Mouse (Mus musculus): ENCODE data around the gene Bod1. TPM values are rescaled to one million over a fixed set of nuclear protein-coding genes. Genes with fewer than 3 reads are reported as not detected.
A peak's percentile ranks its signal among the peaks of the same experiment; 100 is the strongest.

Gene Bod1
- total RNA-seq (2021) (100 to 1,000 TPM; 125 to 140 TPM), polyA plus RNA-seq (2012; rRNA removed) (105 and 181 TPM in 2 replicates)
- long read RNA-seq, transcript Bod1-201 (4 exons, 1,394 nt) = major isoform, 151 of 176 reads
- long read RNA-seq, partial matches to known transcripts = 0 of 176 reads
- long read RNA-seq, other reads (novel, unspliced or antisense) = 23 of 176 reads

GRCm38 (mm10) chr11:31671354-31672169 is at the start of gene Bod1:
Gene Bod1 (minus strand): TSS chr11:31671885.
- H3K36me3 ChIP-seq (ENCODE audit: control insufficient read depth, insufficient read depth, low read length) = no peaks in the 10 kb centered on the region
- H3K27ac ChIP-seq = peak within 1 kb of the TSS; percentile 81
- intact Hi-C loops (cut with DNase I) = loop anchor here (1.0 to 10.0 kb wide), 2 partner anchors 199 to 463 kb away; no protein-coding TSS in a partner anchor

GRCm38 (mm10) chr11:31719090-31719489 is 47.4 kb upstream of the Bod1 start:
- 88% methylated on average over 4 of the region's 4 CpGs for WGBS
- Histone ChIP-seq H3K36me3 (ENCODE audit: control insufficient read depth, insufficient read depth, low read length) (no peaks in the 10 kb centered on the region; the same call in 1 of the 2 replicates), H3K27me3 (ENCODE audit: control insufficient read depth, insufficient read depth, low read length) (no peaks in the 10 kb centered on the region), H3K4me1 (ENCODE audit: control insufficient read depth, insufficient read depth, low read length) (peaks cover 10% of the 10 kb centered on the region), H3K4me3 (no peak overlapping the region), H3K9ac (ENCODE audit: low read depth, low read length) (no peak overlapping the region), H3K79me2 (replicated peaks; ENCODE audit: control insufficient read depth, insufficient read depth, low read length) (no peaks in the 10 kb centered on the region), H3K27ac (peak overlapping the region; percentile 85)
- TF ChIP-seq CTCF (IDR thresholded peaks at IDR 0.05) (no peak), POLR2A (IDR thresholded peaks at IDR 0.05; ENCODE audit: insufficient read depth, low read depth, low read length) (no peak), EP300 (IDR thresholded peaks at IDR 0.05; ENCODE audit: insufficient read depth, low read depth, low read length) (no peak)
- intact Hi-C loops (cut with DNase I) = loop anchor here (5.0 kb wide), 2 partner anchors 43 to 63 kb away; no protein-coding TSS in a partner anchor
- DNase-seq = no peak

More at GRCm38 (mm10) chr11:31671354-31672169, at the start of gene Bod1:
- Histone ChIP-seq H3K4me3 (peak within 1 kb of the TSS; percentile 92), H3K4me1 (ENCODE audit: control insufficient read depth, insufficient read depth, low read length) (peaks cover 3% of the 10 kb centered on the region), H3K27me3 (ENCODE audit: control insufficient read depth, insufficient read depth, low read length) (no peaks in the 10 kb centered on the region), H3K79me2 (replicated peaks; ENCODE audit: control insufficient read depth, insufficient read depth, low read length) (no peaks in the 10 kb centered on the region; the same call in none of the 2 replicates), H3K9ac (ENCODE audit: low read depth, low read length) (peak within 1 kb of the TSS; percentile 93)
- TF ChIP-seq POLR2A (IDR thresholded peaks at IDR 0.05; ENCODE audit: insufficient read depth, low read depth, low read length) (peak; percentile 73), CTCF (IDR thresholded peaks at IDR 0.05) (no peak), EP300 (IDR thresholded peaks at IDR 0.05; ENCODE audit: insufficient read depth, low read depth, low read length) (0 out of 2 replicates have a peak, but pooled peaks have one; percentile 10)
- WGBS = under 1% methylated on average over 76 of the region's 76 CpGs
- DNase-seq = peak; percentile 91 to 93

- WGBS = 39% methylated on average over 4 of the region's 4 CpGs
- Histone ChIP-seq H3K27me3 (ENCODE audit: control insufficient read depth, insufficient read depth, low read length) (no peaks in the 10 kb centered on the region), H3K4me3 (no peak overlapping the region), H3K36me3 (ENCODE audit: control insufficient read depth, insufficient read depth, low read length) (no peaks in the 10 kb centered on the region; the same call in 1 of the 2 replicates), H3K9ac (ENCODE audit: low read depth, low read length) (no peak overlapping the region), H3K79me2 (replicated peaks; ENCODE audit: control insufficient read depth, insufficient read depth, low read length) (no peaks in the 10 kb centered on the region), H3K4me1 (ENCODE audit: control insufficient read depth, insufficient read depth, low read length) (peaks cover 19% of the 10 kb centered on the region), H3K27ac (peak overlapping the region; percentile 85)
- intact Hi-C loops (cut with DNase I) = loop anchor here (1.0 to 5.0 kb wide), 3 partner anchors 44 to 78 kb away; no protein-coding TSS in a partner anchor
- peak in 1 of 2 experiments; percentile 55 for DNase-seq
- TF ChIP-seq EP300 (IDR thresholded peaks at IDR 0.05; ENCODE audit: insufficient read depth, low read depth, low read length) (no peak), CTCF (IDR thresholded peaks at IDR 0.05) (no peak), POLR2A (IDR thresholded peaks at IDR 0.05; ENCODE audit: insufficient read depth, low read depth, low read length) (no peak)
These were observed 46.4 kb upstream of the Bod1 start for GRCm38 (mm10) chr11:31717926-31718735.

- TF ChIP-seq EP300 (IDR thresholded peaks at IDR 0.05; ENCODE audit: insufficient read depth, low read depth, low read length) (peak; percentile 79), CTCF (IDR thresholded peaks at IDR 0.05) (peak; percentile 57), POLR2A (IDR thresholded peaks at IDR 0.05; ENCODE audit: insufficient read depth, low read depth, low read length) (0 out of 2 replicates have a peak, but pooled peaks have one; percentile 35)
- Histone ChIP-seq H3K4me3 (no peak overlapping the region), H3K9ac (ENCODE audit: low read depth, low read length) (peak overlapping the region; percentile 37), H3K27ac (peak overlapping the region; percentile 72), H3K36me3 (ENCODE audit: control insufficient read depth, insufficient read depth, low read length) (no peaks in the 10 kb centered on the region; the same call in 1 of the 2 replicates), H3K79me2 (replicated peaks; ENCODE audit: control insufficient read depth, insufficient read depth, low read length) (no peaks in the 10 kb centered on the region), H3K27me3 (ENCODE audit: control insufficient read depth, insufficient read depth, low read length) (no peaks in the 10 kb centered on the region), H3K4me1 (ENCODE audit: control insufficient read depth, insufficient read depth, low read length) (peaks cover 22% of the 10 kb centered on the region)
- intact Hi-C loops (cut with DNase I) = loop anchor here (2.0 to 5.0 kb wide), 2 partner anchors 36 to 125 kb away; no protein-coding TSS in a partner anchor
- DNase-seq = peak; percentile 74 to 84
- WGBS = 8% methylated on average over 6 of the region's 6 CpGs
These were observed 42.0 kb upstream of the Bod1 start for GRCm38 (mm10) chr11:31713641-31714121.

DNA sequence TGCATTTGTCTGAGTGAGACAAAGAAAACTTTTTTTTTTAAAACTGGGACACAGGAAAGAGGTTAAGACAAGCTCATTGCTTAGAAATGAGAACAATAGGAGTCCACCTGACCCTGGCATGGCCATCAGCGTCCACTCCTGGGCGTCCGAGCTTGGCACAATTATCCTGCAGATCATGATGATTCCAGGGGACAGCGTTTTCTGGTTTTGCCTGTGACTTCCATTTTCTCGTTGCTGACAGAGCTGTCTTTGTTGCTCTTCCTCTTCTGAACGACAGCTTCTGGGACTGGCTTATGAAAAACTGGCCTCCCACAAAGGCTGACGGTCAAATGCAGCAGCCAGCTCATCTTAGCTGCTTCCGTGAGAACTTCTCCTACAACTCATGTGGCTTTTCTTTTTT is 41.4 kb upstream of the Bod1 start:
- Histone ChIP-seq H3K27me3 (ENCODE audit: control insufficient read depth, insufficient read depth, low read length) (no peaks in the 10 kb centered on the region), H3K4me3 (no peak overlapping the region), H3K9ac (ENCODE audit: low read depth, low read length) (0 out of 2 replicates have a peak overlapping the region, but pooled peaks have one; percentile 2), H3K36me3 (ENCODE audit: control insufficient read depth, insufficient read depth, low read length) (no peaks in the 10 kb centered on the region; the same call in 1 of the 2 replicates), H3K79me2 (replicated peaks; ENCODE audit: control insufficient read depth, insufficient read depth, low read length) (no peaks in the 10 kb centered on the region), H3K4me1 (ENCODE audit: control insufficient read depth, insufficient read depth, low read length) (peaks cover 18% of the 10 kb centered on the region), H3K27ac (peak overlapping the region; percentile 72)
- intact Hi-C loops (cut with DNase I) = loop anchor here (5.0 kb wide), 1 partner anchor 36 kb away; no protein-coding TSS in a partner anchor
- TF ChIP-seq CTCF (IDR thresholded peaks at IDR 0.05) (no peak), POLR2A (IDR thresholded peaks at IDR 0.05; ENCODE audit: insufficient read depth, low read depth, low read length) (no peak)
- peak; percentile 30 to 39 for DNase-seq
- 22% methylated on average over 8 of the region's 8 CpGs for WGBS
